Mouse (Mus musculus) myocyte (in vitro differentiated cells): ENCODE data around the gene Zpbp2.

Source experiments
- E2F4 ChIP-seq: IDR thresholded peaks from one replicate; pipeline ENCODE4 v1.6.1; 2011; ENCODE audit warnings: mild to moderate bottlenecking, control low read depth, moderate library complexity; ENCODE audit not compliant: insufficient read depth
- MAX ChIP-seq: IDR thresholded peaks from one replicate; pipeline ENCODE4 v1.6.1; 2011; ENCODE audit warnings: low read depth, mild to moderate bottlenecking, control low read depth
- MYOD1 ChIP-seq, 3 experiments: IDR thresholded peaks; one replicate each; pipeline ENCODE4 v1.6.1; 2011; ENCODE audit warnings: control low read depth in 2 of 3, low read depth in 2 of 3, mild to moderate bottlenecking in 2 of 3, moderate library complexity in 1 of 3; ENCODE audit not compliant: insufficient read length in 2 of 3, control insufficient read depth in 1 of 3
- POLR2A ChIP-seq: IDR thresholded peaks from one replicate; pipeline ENCODE4 v1.6.1; 2011; ENCODE audit warnings: low read depth, mild to moderate bottlenecking, control low read depth, moderate library complexity; ENCODE audit not compliant: insufficient read length
- POLR2AphosphoS2 ChIP-seq: IDR thresholded peaks from one replicate; pipeline ENCODE4 v1.6.1; 2011; ENCODE audit warnings: low read depth, control low read depth; ENCODE audit not compliant: insufficient read length
- USF1 ChIP-seq: IDR thresholded peaks from one replicate; pipeline ENCODE4 v1.6.1; 2011; ENCODE audit warnings: low read depth, mild to moderate bottlenecking, control low read depth, moderate library complexity

DNA sequence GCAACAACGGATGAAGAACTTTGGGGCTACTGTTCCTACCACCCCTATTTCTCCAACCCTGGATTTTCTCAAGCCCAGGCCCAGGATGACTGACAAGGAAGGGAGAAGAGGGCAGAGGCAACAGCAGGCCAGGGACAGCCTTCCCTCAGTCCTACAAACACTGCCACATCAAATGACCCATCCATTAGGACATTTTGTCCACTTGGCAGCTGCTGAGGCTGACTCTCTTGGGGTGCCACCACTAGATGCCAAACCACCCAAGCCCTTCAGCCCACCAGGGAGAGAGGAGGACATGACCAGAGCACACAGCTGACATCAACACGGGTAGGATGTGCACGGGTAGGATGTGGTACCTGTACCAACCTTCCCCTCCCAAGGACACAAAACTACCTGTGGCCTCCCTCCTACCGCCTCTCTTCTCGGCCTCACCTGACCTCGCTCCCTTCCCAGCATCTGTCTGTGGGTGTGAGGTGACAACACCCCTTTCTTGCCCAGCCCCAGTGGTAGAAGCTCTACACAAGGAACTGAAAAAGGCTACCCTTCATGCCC lies 33.8 kb downstream of the Zpbp2 start:
- TF ChIP-seq POLR2A (no peak), MAX (no peak), E2F4 (no peak), POLR2AphosphoS2 (no peak), MYOD1 (IDR thresholded peaks at IDR 0.05; ENCODE audit: control insufficient read depth in 1 of 3, insufficient read length in 2 of 3, low read depth in 2 of 3) (no peak), USF1 (no peak)
